Mouse (Mus musculus): ENCODE results near the gene Nt5dc3. TPM values are rescaled to one million over a fixed set of nuclear protein-coding genes. Genes with fewer than 3 reads are reported as not detected.
A peak's percentile ranks its signal among the peaks of the same experiment; 100 is the strongest.

Nt5dc3 gene
- polyA plus RNA-seq, 1 experiment from 2014 or later, result 1.4 TPM

- Histone ChIP-seq H3K36me3 (no peaks in the 10 kb centered on the region), H3K4me1 (peaks cover 37% of the 10 kb centered on the region), H3K27me3 (no peaks in the 10 kb centered on the region), H3K27ac (no peak overlapping the region), H3K4me3 (replicated peaks) (peak overlapping the region; percentile 77), H3K9me3 (replicated peaks) (no peaks in the 10 kb centered on the region), H3K9ac (peak overlapping the region; percentile 70), H3K4me2 (peak overlapping the region; percentile 98)
- no peak for ATAC-seq (replicated peaks; ENCODE audit: low FRiP score)
- WGBS, result 20% methylated on average over 12 of the region's 12 CpGs
These were observed 1.2 kb downstream of the Nt5dc3 start for GRCm38 (mm10) chr10:86779816-86780500.

GRCm38 (mm10) chr10:86781641-86782040, 2.8 kb downstream of the Nt5dc3 start:
- H3K9ac ChIP-seq, result no peak overlapping the region
- WGBS, result 46% methylated on average over 5 of the region's 5 CpGs
- H3K4me3 ChIP-seq (replicated peaks), result no peak overlapping the region
- no peaks in the 10 kb centered on the region for H3K27me3 ChIP-seq
- ATAC-seq (replicated peaks; ENCODE audit: low FRiP score), result no peak
- peaks cover 39% of the 10 kb centered on the region for H3K4me1 ChIP-seq
- no peaks in the 10 kb centered on the region for H3K9me3 ChIP-seq (replicated peaks)
- no peak overlapping the region for H3K27ac ChIP-seq
- no peak overlapping the region for H3K4me2 ChIP-seq
- H3K36me3 ChIP-seq, result no peaks in the 10 kb centered on the region

GRCm38 (mm10) chr10:86782656-86783055, 3.9 kb downstream of the Nt5dc3 start:
- Histone ChIP-seq H3K9me3 (replicated peaks) (no peaks in the 10 kb centered on the region), H3K36me3 (no peaks in the 10 kb centered on the region), H3K9ac (no peak overlapping the region), H3K4me2 (no peak overlapping the region), H3K27ac (peak overlapping the region; percentile 27; the same call in 1 of the 2 replicates), H3K4me1 (peaks cover 36% of the 10 kb centered on the region), H3K4me3 (replicated peaks) (no peak overlapping the region), H3K27me3 (no peaks in the 10 kb centered on the region)
- WGBS, result 70% methylated on average over 5 of the region's 5 CpGs
- no peak for ATAC-seq (replicated peaks; ENCODE audit: low FRiP score)

GRCm38 (mm10) chr10:86783561-86783960, 4.8 kb downstream of the Nt5dc3 start:
- Histone ChIP-seq H3K4me1 (peaks cover 28% of the 10 kb centered on the region), H3K27ac (no peak overlapping the region), H3K27me3 (no peaks in the 10 kb centered on the region), H3K36me3 (no peaks in the 10 kb centered on the region), H3K9me3 (replicated peaks) (no peaks in the 10 kb centered on the region), H3K4me3 (replicated peaks) (no peak overlapping the region), H3K9ac (no peak overlapping the region), H3K4me2 (no peak overlapping the region)
- WGBS, result 83% methylated on average over 5 of the region's 5 CpGs
- no peak for ATAC-seq (replicated peaks; ENCODE audit: low FRiP score)

- 81% methylated on average over 5 of the region's 5 CpGs for WGBS
- no peaks in the 10 kb centered on the region for H3K9me3 ChIP-seq (replicated peaks)
- no peak for ATAC-seq (replicated peaks; ENCODE audit: low FRiP score)
These were observed 5.4 kb downstream of the Nt5dc3 start for GRCm38 (mm10) chr10:86784126-86784675.

GRCm38 (mm10) chr10:86785396-86785795, 6.6 kb downstream of the Nt5dc3 start:
- Histone ChIP-seq H3K4me3 (replicated peaks) (no peak overlapping the region), H3K9me3 (replicated peaks) (no peaks in the 10 kb centered on the region), H3K4me1 (peaks cover 14% of the 10 kb centered on the region; the same call in 1 of the 2 replicates), H3K9ac (no peak overlapping the region), H3K4me2 (no peak overlapping the region), H3K27me3 (no peaks in the 10 kb centered on the region), H3K36me3 (no peaks in the 10 kb centered on the region), H3K27ac (no peak overlapping the region)
- no peak for ATAC-seq (replicated peaks; ENCODE audit: low FRiP score)
- WGBS, result 68% methylated on average over 2 of the region's 2 CpGs

More at GRCm38 (mm10) chr10:86784126-86784675, 5.4 kb downstream of the Nt5dc3 start:
- H3K9ac ChIP-seq, result no peak overlapping the region
- H3K4me3 ChIP-seq (replicated peaks), result no peak overlapping the region
- H3K4me1 ChIP-seq, result peaks cover 25% of the 10 kb centered on the region
- H3K4me2 ChIP-seq, result no peak overlapping the region
- H3K27me3 ChIP-seq, result no peaks in the 10 kb centered on the region
- no peaks in the 10 kb centered on the region for H3K36me3 ChIP-seq
- H3K27ac ChIP-seq, result no peak overlapping the region

- H3K27ac ChIP-seq, result no peak overlapping the region
- no peaks in the 10 kb centered on the region for H3K9me3 ChIP-seq (replicated peaks)
- peaks cover 13% of the 10 kb centered on the region; the same call in 1 of the 2 replicates for H3K4me1 ChIP-seq
- no peak for ATAC-seq (replicated peaks; ENCODE audit: low FRiP score)
- no peak overlapping the region for H3K9ac ChIP-seq
- no peak overlapping the region for H3K4me3 ChIP-seq (replicated peaks)
- no peak overlapping the region for H3K4me2 ChIP-seq
- H3K27me3 ChIP-seq, result no peaks in the 10 kb centered on the region
- WGBS, result 92% methylated on average over 5 of the region's 5 CpGs
- no peaks in the 10 kb centered on the region for H3K36me3 ChIP-seq
These were observed 7.3 kb downstream of the Nt5dc3 start for GRCm38 (mm10) chr10:86786083-86786482.

- Histone ChIP-seq H3K4me1 (peaks cover 16% of the 10 kb centered on the region), H3K9me3 (replicated peaks) (no peaks in the 10 kb centered on the region), H3K27ac (no peak overlapping the region), H3K4me3 (replicated peaks) (no peak overlapping the region), H3K36me3 (no peaks in the 10 kb centered on the region), H3K27me3 (no peaks in the 10 kb centered on the region), H3K9ac (no peak overlapping the region), H3K4me2 (no peak overlapping the region)
- no peak for ATAC-seq (replicated peaks; ENCODE audit: low FRiP score)
- WGBS, result 70% methylated on average over 5 of the region's 5 CpGs
These were observed 9.4 kb downstream of the Nt5dc3 start for GRCm38 (mm10) chr10:86788193-86788592.

- no peak overlapping the region for H3K4me2 ChIP-seq
- H3K36me3 ChIP-seq, result no peaks in the 10 kb centered on the region
- peaks cover 21% of the 10 kb centered on the region for H3K4me1 ChIP-seq
- no peaks in the 10 kb centered on the region for H3K9me3 ChIP-seq (replicated peaks)
- H3K27me3 ChIP-seq, result no peaks in the 10 kb centered on the region
- H3K4me3 ChIP-seq (replicated peaks), result no peak overlapping the region
- H3K27ac ChIP-seq, result no peak overlapping the region
- H3K9ac ChIP-seq, result no peak overlapping the region
- ATAC-seq (replicated peaks; ENCODE audit: low FRiP score), result no peak
- WGBS, result 82% methylated on average over 7 of the region's 7 CpGs
These were observed 10.4 kb downstream of the Nt5dc3 start for GRCm38 (mm10) chr10:86789146-86789672.

GRCm38 (mm10) chr10:86791507-86792184, 12.8 kb downstream of the Nt5dc3 start:
- no peak; the same call in 1 of the 2 replicates for ATAC-seq (replicated peaks; ENCODE audit: low FRiP score)
- no peak overlapping the region for H3K4me3 ChIP-seq (replicated peaks)
- H3K4me2 ChIP-seq, result no peak overlapping the region
- H3K36me3 ChIP-seq, result no peaks in the 10 kb centered on the region
- H3K9me3 ChIP-seq (replicated peaks), result no peaks in the 10 kb centered on the region
- WGBS, result 45% methylated on average over 7 of the region's 7 CpGs
- peaks cover 20% of the 10 kb centered on the region for H3K4me1 ChIP-seq
- no peak overlapping the region for H3K27ac ChIP-seq
- H3K27me3 ChIP-seq, result no peaks in the 10 kb centered on the region
- no peak overlapping the region for H3K9ac ChIP-seq

GRCm38 (mm10) chr10:86793509-86793951, 14.7 kb downstream of the Nt5dc3 start:
- H3K27ac ChIP-seq, result no peak overlapping the region
- no peaks in the 10 kb centered on the region for H3K36me3 ChIP-seq
- H3K4me2 ChIP-seq, result no peak overlapping the region
- peaks cover 20% of the 10 kb centered on the region for H3K4me1 ChIP-seq
- 58% methylated on average over 2 of the region's 2 CpGs for WGBS
- no peak for ATAC-seq (replicated peaks; ENCODE audit: low FRiP score)
- no peak overlapping the region for H3K4me3 ChIP-seq (replicated peaks)
- H3K9ac ChIP-seq, result no peak overlapping the region
- H3K27me3 ChIP-seq, result no peaks in the 10 kb centered on the region
- H3K9me3 ChIP-seq (replicated peaks), result no peaks in the 10 kb centered on the region

GRCm38 (mm10) chr10:86794196-86794595, 15.4 kb downstream of the Nt5dc3 start:
- peaks cover 20% of the 10 kb centered on the region for H3K4me1 ChIP-seq
- H3K4me2 ChIP-seq, result no peak overlapping the region
- H3K27me3 ChIP-seq, result no peaks in the 10 kb centered on the region
- no peaks in the 10 kb centered on the region for H3K36me3 ChIP-seq
- 90% methylated on average over 4 of the region's 4 CpGs for WGBS
- no peak; the same call in 1 of the 2 replicates for ATAC-seq (replicated peaks; ENCODE audit: low FRiP score)
- no peaks in the 10 kb centered on the region for H3K9me3 ChIP-seq (replicated peaks)
- no peak overlapping the region for H3K27ac ChIP-seq
- H3K9ac ChIP-seq, result no peak overlapping the region
- H3K4me3 ChIP-seq (replicated peaks), result no peak overlapping the region

Measured in kidney, embryonic 15.5 days (tissue).